Mouse (Mus musculus): Measurements from ENCODE around the gene Add3. TPM values are rescaled to one million over a fixed set of nuclear protein-coding genes. Genes with fewer than 3 reads are reported as not detected.

The Add3 gene
- total and polyA plus RNA-seq, 3 experiments: 16.3 to 18.4 (median 16.4) TPM

GRCm38 (mm10) chr19:53276902-53277707, 136.9 kb downstream of the Add3 start:
- no peaks in the 10 kb centered on the region for H3K36me3 ChIP-seq (replicated peaks in 1 of 2; ENCODE audit: control insufficient read depth in 1 of 2, insufficient read depth in 1 of 2, low read length in 1 of 2)
- H3K4me2 ChIP-seq (ENCODE audit: insufficient read depth, low read depth, poor library complexity, severe bottlenecking): peak overlapping the region; percentile 12; the same call in 1 of the 2 replicates
- no peak overlapping the region for H3K27ac ChIP-seq (ENCODE audit: insufficient read depth, low read depth)
- H3K4me3 ChIP-seq (replicated peaks in 1 of 3; ENCODE audit: low read depth in 2 of 3, low read length in 2 of 3, poor library complexity in 1 of 3): no peak overlapping the region
- H3K27me3 ChIP-seq (replicated peaks): no peaks in the 10 kb centered on the region
- H3K4me1 ChIP-seq (ENCODE audit: control insufficient read depth in 1 of 2, insufficient read depth in 2 of 2): peaks cover 16 to 24% of the 10 kb centered on the region in 2 experiments
- H3K79me2 ChIP-seq (replicated peaks; ENCODE audit: control insufficient read depth, extremely low read depth, insufficient read depth, poor library complexity, severe bottlenecking): no peaks in the 10 kb centered on the region
- H3K9ac ChIP-seq (ENCODE audit: insufficient read depth, low read depth): no peak overlapping the region
- TF ChIP-seq NELFE (IDR thresholded peaks at IDR 0.05; ENCODE audit: low read depth, low read length): no peak
- no peak for TF ChIP-seq ZKSCAN1 (IDR thresholded peaks at IDR 0.05; ENCODE audit: borderline replicate concordance, low read depth, low read length)
- no peak for TF ChIP-seq POLR2AphosphoS2 (IDR thresholded peaks at IDR 0.05; ENCODE audit: low read depth, low read length)
- 0 out of 2 replicates have a peak, but pooled peaks have one; percentile 17 for TF ChIP-seq NRF1 (IDR thresholded peaks at IDR 0.05; ENCODE audit: low read depth, low read length)
- TF ChIP-seq MEF2A (IDR thresholded peaks at IDR 0.05; ENCODE audit: borderline replicate concordance, low read depth, low read length): no peak
- TF ChIP-seq HCFC1 (IDR thresholded peaks at IDR 0.05; ENCODE audit: low read depth, low read length): no peak
- TF ChIP-seq BHLHE40 (IDR thresholded peaks at IDR 0.05; ENCODE audit: low read depth, low read length): peak; percentile 77
- 0 out of 2 replicates have a peak, but pooled peaks have one; percentile 45 for TF ChIP-seq CHD2 (IDR thresholded peaks at IDR 0.05; ENCODE audit: low read length)
- TF ChIP-seq MAZ (IDR thresholded peaks at IDR 0.05; ENCODE audit: low read depth, low read length): 0 out of 2 replicates have a peak, but pooled peaks have one; percentile 26
- 0 out of 2 replicates have a peak, but pooled peaks have one; percentile 21 for TF ChIP-seq IRF4 (IDR thresholded peaks at IDR 0.05; ENCODE audit: low read depth, low read length)
- TF ChIP-seq UBTF (IDR thresholded peaks at IDR 0.05; ENCODE audit: low read depth, low read length): no peak
- no peak for TF ChIP-seq ETS1 (conservative IDR thresholded peaks at IDR 0.05; ENCODE audit: low read depth, low read length)
- dilution Hi-C loops (cut with MboI; ENCODE audit: extremely low pct_ligation_motif_present, extremely low pct_unique_long_range_greater_than_20kb, low sequenced_read_pairs): no loop called here
- H3K9me3 ChIP-seq (replicated peaks; ENCODE audit: low read length): no peaks in the 10 kb centered on the region
- in situ Hi-C loops (cut with MboI; ENCODE audit: low pct_ligation_motif_present, low pct_unique_long_range_greater_than_20kb, low sequenced_read_pairs): no loop called here
- DNase-seq (ENCODE audit: extremely low read depth): no peak

- Histone ChIP-seq H3K27ac (ENCODE audit: insufficient read depth, low read depth) (no peak overlapping the region), H3K79me2 (replicated peaks; ENCODE audit: control insufficient read depth, extremely low read depth, insufficient read depth, poor library complexity, severe bottlenecking) (no peaks in the 10 kb centered on the region)
Observed at GRCm38 (mm10) chr19:53278491-53279415, 138.5 kb downstream of the Add3 start.

More at GRCm38 (mm10) chr19:53278491-53279415, 138.5 kb downstream of the Add3 start:
- TF ChIP-seq SIN3A (IDR thresholded peaks at IDR 0.05; ENCODE audit: low read length) (no peak), JUND (conservative IDR thresholded peaks at IDR 0.05; ENCODE audit: low read depth, low read length) (no peak), GABPA (IDR thresholded peaks at IDR 0.05; ENCODE audit: insufficient replicate concordance, low read depth, low read length) (no peak), MAFK (IDR thresholded peaks at IDR 0.05; ENCODE audit: insufficient replicate concordance, low read length) (no peak), SMC3 (IDR thresholded peaks at IDR 0.05; ENCODE audit: low read depth, low read length) (no peak), EP300 (IDR thresholded peaks at IDR 0.05; ENCODE audit: low read length) (no peak), MXI1 (IDR thresholded peaks at IDR 0.05; ENCODE audit: low read depth, low read length) (no peak), ZMIZ1 (IDR thresholded peaks at IDR 0.05; ENCODE audit: low read depth, low read length) (no peak), TCF12 (IDR thresholded peaks at IDR 0.05; ENCODE audit: low read depth, low read length) (no peak), NELFE (IDR thresholded peaks at IDR 0.05; ENCODE audit: low read depth, low read length) (no peak), POLR2AphosphoS2 (IDR thresholded peaks at IDR 0.05; ENCODE audit: low read depth, low read length) (no peak), JUN (IDR thresholded peaks at IDR 0.05; ENCODE audit: insufficient read depth, low read depth, low read length) (no peak), MAZ (IDR thresholded peaks at IDR 0.05; ENCODE audit: low read depth, low read length) (no peak), ZC3H11A (IDR thresholded peaks at IDR 0.05; ENCODE audit: low read depth, low read length) (no peak), RAD21 (IDR thresholded peaks at IDR 0.05; ENCODE audit: low read depth, low read length) (no peak)
- in situ Hi-C loops (cut with MboI; ENCODE audit: low pct_ligation_motif_present, low pct_unique_long_range_greater_than_20kb, low sequenced_read_pairs): no loop called here
- Histone ChIP-seq H3K36me3 (replicated peaks in 1 of 2; ENCODE audit: control insufficient read depth in 1 of 2, insufficient read depth in 1 of 2, low read length in 1 of 2) (no peaks in the 10 kb centered on the region), H3K9me3 (replicated peaks; ENCODE audit: low read length) (no peaks in the 10 kb centered on the region), H3K27me3 (replicated peaks) (no peaks in the 10 kb centered on the region), H3K4me1 (ENCODE audit: control insufficient read depth in 1 of 2, insufficient read depth in 2 of 2) (peaks cover 15 to 19% of the 10 kb centered on the region in 2 experiments), H3K9ac (ENCODE audit: insufficient read depth, low read depth) (no peak overlapping the region), H3K4me3 (replicated peaks in 1 of 3; ENCODE audit: low read depth in 2 of 3, low read length in 2 of 3, poor library complexity in 1 of 3) (no peak overlapping the region), H3K4me2 (ENCODE audit: insufficient read depth, low read depth, poor library complexity, severe bottlenecking) (no peak overlapping the region)
- dilution Hi-C loops (cut with MboI; ENCODE audit: extremely low pct_ligation_motif_present, extremely low pct_unique_long_range_greater_than_20kb, low sequenced_read_pairs): no loop called here
- no peak for DNase-seq (ENCODE audit: extremely low read depth)
